Mouse (Mus musculus) megakaryocyte, embryonic 14.5 days (primary cell): ENCODE data around the gene Ppp1r13b. TPM values are rescaled to one million over a fixed set of nuclear protein-coding genes. Genes with fewer than 3 reads are reported as not detected.

Experiments used
- H3K27me3 ChIP-seq: replicated peaks from 2 replicates; pipeline ENCODE3; 2012; ENCODE audit warnings: inconsistent platforms
- H3K36me3 ChIP-seq: replicated peaks from 2 replicates; pipeline ENCODE3; 2012; ENCODE audit warnings: low read length, inconsistent platforms, mixed read lengths
- H3K4me1 ChIP-seq: 2 replicates; pipeline ENCODE4 v1.6.1; 2012; ENCODE audit warnings: inconsistent platforms
- H3K4me3 ChIP-seq: replicated peaks from 2 replicates; pipeline ENCODE3; 2012; ENCODE audit warnings: moderate library complexity, mild to moderate bottlenecking, inconsistent platforms
- H3K9me3 ChIP-seq: 2 replicates; pipeline ENCODE4 v1.6.1; 2012; ENCODE audit warnings: inconsistent platforms
- FLI1 ChIP-seq: IDR thresholded peaks from 2 replicates; pipeline ENCODE4 v1.6.1; 2012; ENCODE audit warnings: low read length, inconsistent platforms, mixed read lengths
- GATA1 ChIP-seq: IDR thresholded peaks from 3 replicates; pipeline ENCODE4 v1.6.1; 2012; ENCODE audit warnings: mixed read lengths, low read length, inconsistent platforms, borderline replicate concordance
- polyA plus RNA-seq: library from polyadenylated mRNA; stranded (reverse); fragments of >175 nt; gene quantifications from 2 replicates; pipeline ENCODE4 v1.2.3, GENCODE M21; 2012; ENCODE audit warnings: low replicate concordance; ENCODE audit not compliant: insufficient read depth

Gene Ppp1r13b
- polyA plus RNA-seq, 1 experiment, result 15.6 TPM

GRCm38 (mm10) chr12:111864206-111864824 is 43.6 kb downstream of the Ppp1r13b start:
- TF ChIP-seq GATA1 (no peak), FLI1 (no peak)
- no peaks in the 10 kb centered on the region for H3K9me3 ChIP-seq
- no peak overlapping the region for H3K4me3 ChIP-seq
- H3K4me1 ChIP-seq, result peaks cover 4% of the 10 kb centered on the region
- peaks cover 79% of the 10 kb centered on the region for H3K36me3 ChIP-seq
- no peaks in the 10 kb centered on the region for H3K27me3 ChIP-seq

GRCm38 (mm10) chr12:111855448-111855847 is 52.5 kb downstream of the Ppp1r13b start:
- Histone ChIP-seq H3K4me3 (no peak overlapping the region), H3K9me3 (no peaks in the 10 kb centered on the region), H3K27me3 (no peaks in the 10 kb centered on the region), H3K36me3 (peaks cover 76% of the 10 kb centered on the region), H3K4me1 (peaks cover 40% of the 10 kb centered on the region)
- TF ChIP-seq FLI1, result no peak
- no peak for TF ChIP-seq GATA1

DNA sequence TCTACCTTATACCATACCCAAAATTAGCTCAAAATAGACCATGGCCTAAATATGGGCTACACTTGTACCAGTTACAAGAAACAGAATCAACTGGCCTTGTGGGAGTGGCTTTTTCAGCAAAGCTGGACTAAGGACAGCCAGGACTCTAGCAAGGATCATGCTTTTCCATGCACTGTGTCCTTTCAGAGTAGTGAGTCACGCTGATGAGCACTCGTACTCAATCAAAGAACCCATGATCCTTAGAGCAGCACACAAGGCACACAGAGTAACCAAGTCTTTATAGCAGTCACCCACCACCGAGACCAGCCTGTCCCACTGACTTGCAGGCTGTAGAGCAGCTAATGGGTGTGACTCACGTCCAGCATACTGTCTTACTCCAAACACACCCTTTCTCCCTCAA is 54.4 kb downstream of the Ppp1r13b start:
- TF ChIP-seq FLI1, result no peak
- no peaks in the 10 kb centered on the region for H3K27me3 ChIP-seq

DNA sequence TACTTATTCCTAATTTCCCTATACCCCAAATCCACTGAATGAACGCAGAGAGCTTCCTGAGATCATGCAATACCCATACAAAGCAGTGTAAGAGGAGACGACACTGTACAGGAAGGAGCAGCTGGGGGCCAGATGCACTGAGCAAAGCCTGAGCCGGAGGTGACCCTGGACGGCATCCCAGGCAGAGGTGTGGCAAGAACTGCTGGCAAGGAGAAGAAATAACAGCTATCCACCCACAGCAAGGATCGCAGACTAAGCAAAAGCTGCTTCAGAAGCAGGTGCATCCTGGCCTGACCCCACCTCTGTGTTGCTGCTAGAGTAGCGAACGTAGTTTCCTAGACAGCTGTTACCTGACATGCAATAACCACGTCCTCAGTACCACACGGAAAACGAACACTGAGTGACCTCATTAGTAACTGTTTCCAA is 54.9 kb downstream of the Ppp1r13b start:
- Histone ChIP-seq H3K4me1 (peaks cover 51% of the 10 kb centered on the region), H3K9me3 (no peaks in the 10 kb centered on the region), H3K4me3 (no peak overlapping the region), H3K27me3 (no peaks in the 10 kb centered on the region), H3K36me3 (peaks cover 67% of the 10 kb centered on the region)
- no peak for TF ChIP-seq GATA1

More for the DNA sequence above, 54.4 kb downstream of the Ppp1r13b start:
- H3K4me1 ChIP-seq, result peaks cover 50% of the 10 kb centered on the region
- no peak overlapping the region for H3K4me3 ChIP-seq
- no peaks in the 10 kb centered on the region for H3K9me3 ChIP-seq
- H3K36me3 ChIP-seq, result peaks cover 67% of the 10 kb centered on the region

DNA sequence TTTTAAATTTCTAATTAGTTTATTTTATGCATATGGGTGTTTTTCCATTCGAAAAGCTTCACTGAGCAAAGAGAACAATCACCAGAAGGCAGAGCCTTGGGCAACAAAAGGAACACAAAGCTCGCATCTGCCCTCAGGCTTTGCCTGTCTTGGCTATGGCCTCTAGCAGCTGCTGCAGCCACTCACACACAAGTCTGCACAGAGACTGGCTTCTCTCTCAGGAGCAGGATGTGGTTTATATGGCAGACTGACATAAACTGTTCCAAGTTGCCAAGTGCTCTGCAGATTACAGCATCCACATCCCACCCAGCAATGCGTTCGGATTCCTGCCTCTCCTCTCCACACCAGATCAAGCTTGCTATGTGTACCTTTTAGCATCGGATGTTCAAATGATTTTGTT is 56.2 kb downstream of the Ppp1r13b start:
- Histone ChIP-seq H3K27me3 (no peaks in the 10 kb centered on the region), H3K9me3 (no peaks in the 10 kb centered on the region), H3K4me3 (no peak overlapping the region), H3K36me3 (peaks cover 60% of the 10 kb centered on the region), H3K4me1 (peaks cover 51% of the 10 kb centered on the region)
- TF ChIP-seq GATA1, result no peak
- no peak for TF ChIP-seq FLI1

- Histone ChIP-seq H3K27me3 (no peaks in the 10 kb centered on the region), H3K4me3 (no peak overlapping the region), H3K9me3 (no peaks in the 10 kb centered on the region), H3K36me3 (peaks cover 59% of the 10 kb centered on the region), H3K4me1 (peaks cover 52% of the 10 kb centered on the region)
- TF ChIP-seq FLI1 (no peak), GATA1 (no peak)
These were observed 56.7 kb downstream of the Ppp1r13b start for GRCm38 (mm10) chr12:111851235-111851634.

DNA sequence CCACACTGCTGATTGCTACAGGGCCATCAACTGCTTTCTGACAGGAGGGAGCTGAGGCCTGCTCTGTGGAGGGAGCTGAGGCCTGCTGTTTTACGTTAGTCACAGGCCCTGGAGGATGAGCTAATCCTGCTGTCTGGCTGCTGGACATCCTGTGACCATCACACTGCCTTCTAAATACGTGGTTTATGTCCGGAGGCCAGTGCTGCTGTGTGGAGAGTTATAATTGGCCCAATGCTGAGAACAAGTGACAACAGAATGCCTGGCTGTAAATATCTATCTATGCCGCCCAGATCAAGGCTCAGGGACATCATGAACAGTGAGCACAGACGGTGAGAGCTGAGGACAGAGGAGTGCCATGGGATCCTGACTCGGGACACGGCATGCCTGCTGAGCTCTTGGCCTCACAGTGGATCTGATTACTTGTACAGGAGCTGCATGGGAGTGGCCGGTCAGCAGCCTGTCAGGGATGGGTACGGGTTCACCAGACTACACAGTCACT is 59.6 kb downstream of the Ppp1r13b start:
- Histone ChIP-seq H3K27me3 (no peaks in the 10 kb centered on the region), H3K4me1 (peaks cover 48% of the 10 kb centered on the region), H3K4me3 (peak overlapping the region; percentile 64), H3K9me3 (no peaks in the 10 kb centered on the region), H3K36me3 (peaks cover 61% of the 10 kb centered on the region)
- TF ChIP-seq GATA1 (no peak), FLI1 (no peak)

GRCm38 (mm10) chr12:111846815-111847214 is 61.1 kb downstream of the Ppp1r13b start:
- no peaks in the 10 kb centered on the region for H3K27me3 ChIP-seq
- H3K4me1 ChIP-seq, result peaks cover 42% of the 10 kb centered on the region
- TF ChIP-seq GATA1 (no peak), FLI1 (no peak)
- no peaks in the 10 kb centered on the region for H3K9me3 ChIP-seq
- peak overlapping the region; percentile 68 for H3K4me3 ChIP-seq
- H3K36me3 ChIP-seq, result peaks cover 70% of the 10 kb centered on the region

GRCm38 (mm10) chr12:111845953-111846352 is 62.0 kb downstream of the Ppp1r13b start:
- Histone ChIP-seq H3K9me3 (no peaks in the 10 kb centered on the region), H3K4me1 (peaks cover 35% of the 10 kb centered on the region), H3K27me3 (no peaks in the 10 kb centered on the region), H3K4me3 (no peak overlapping the region), H3K36me3 (peaks cover 71% of the 10 kb centered on the region)
- no peak for TF ChIP-seq FLI1
- no peak for TF ChIP-seq GATA1

GRCm38 (mm10) chr12:111843470-111843869 is 64.4 kb downstream of the Ppp1r13b start:
- H3K36me3 ChIP-seq, result peaks cover 89% of the 10 kb centered on the region
- peaks cover 24% of the 10 kb centered on the region for H3K4me1 ChIP-seq
- TF ChIP-seq FLI1 (no peak), GATA1 (no peak)
- H3K27me3 ChIP-seq, result no peaks in the 10 kb centered on the region
- no peaks in the 10 kb centered on the region for H3K9me3 ChIP-seq
- H3K4me3 ChIP-seq, result no peak overlapping the region
